Mouse (Mus musculus): ENCODE measurements around the gene Phyh.
A peak's percentile ranks its signal among the peaks of the same experiment; 100 is the strongest.
"Not testable (repeated sequence)": the region's sequence is repeated elsewhere in the genome, so short reads cannot be mapped to it uniquely, and the experiment has no call there.

The Phyh gene

GRCm38 (mm10) chr2:4917326-4918021, 1.3 kb upstream of the Phyh start:
- peak; percentile 76 for DNase-seq (ENCODE audit: low spot score)

GRCm38 (mm10) chr2:4921019-4921418, 2.2 kb downstream of the Phyh start:
- no peak for DNase-seq (ENCODE audit: low spot score)

DNA sequence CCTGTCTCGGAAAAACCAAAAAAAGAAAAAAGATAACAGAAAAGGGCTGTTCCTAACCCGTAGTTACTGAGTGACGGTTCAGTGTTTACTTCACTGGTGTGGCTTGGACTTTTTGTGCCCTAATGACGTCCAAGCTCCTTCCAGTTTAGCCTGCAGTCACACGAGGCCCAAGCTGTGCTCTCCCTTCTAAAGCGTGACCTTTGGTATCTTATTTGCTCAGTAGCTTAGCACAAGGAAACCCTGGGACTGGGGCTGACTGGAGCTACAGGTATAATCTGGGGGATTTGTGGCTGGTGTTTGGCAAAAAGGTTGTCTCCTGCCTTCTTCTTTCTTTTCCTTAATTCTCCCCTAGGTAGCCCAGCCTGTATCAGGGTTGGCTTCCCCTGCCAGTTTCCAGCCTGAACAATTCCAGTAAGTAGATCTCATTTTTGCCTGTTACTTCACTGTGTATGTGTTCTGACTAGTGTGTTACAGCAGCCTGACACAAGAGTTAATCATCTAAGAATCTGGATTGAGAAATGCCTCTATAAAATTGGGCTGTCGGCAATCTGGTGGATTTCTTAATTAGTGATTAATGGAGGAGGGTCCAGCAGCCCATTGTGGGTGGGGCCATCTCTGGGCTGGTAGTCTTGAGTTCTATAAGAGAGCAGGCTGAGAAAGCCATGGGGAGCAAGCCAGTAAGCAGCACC, 3.8 kb downstream of the Phyh start:
- DNase-seq (ENCODE audit: low spot score), result no peak

DNA sequence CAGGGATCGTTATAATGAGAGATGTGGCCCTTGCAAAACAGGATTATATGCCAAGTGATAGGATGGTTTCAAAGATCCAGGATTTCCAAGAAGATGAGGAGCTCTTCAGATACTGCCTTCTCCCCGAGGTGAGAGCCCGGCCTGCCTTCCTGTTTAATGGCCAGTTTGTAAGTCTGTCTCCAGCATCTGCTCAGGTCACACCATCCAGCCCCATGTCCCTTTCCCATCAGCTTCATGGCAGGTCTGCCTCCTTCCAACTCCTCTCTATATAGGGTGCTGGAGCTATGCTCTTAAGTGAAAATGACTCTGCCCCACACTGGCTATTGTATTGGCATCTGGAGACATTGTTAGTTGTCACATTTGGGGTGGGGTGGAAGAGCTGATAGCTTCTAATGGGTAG, 8.6 kb downstream of the Phyh start:
- DNase-seq (ENCODE audit: low spot score), result no peak

DNA sequence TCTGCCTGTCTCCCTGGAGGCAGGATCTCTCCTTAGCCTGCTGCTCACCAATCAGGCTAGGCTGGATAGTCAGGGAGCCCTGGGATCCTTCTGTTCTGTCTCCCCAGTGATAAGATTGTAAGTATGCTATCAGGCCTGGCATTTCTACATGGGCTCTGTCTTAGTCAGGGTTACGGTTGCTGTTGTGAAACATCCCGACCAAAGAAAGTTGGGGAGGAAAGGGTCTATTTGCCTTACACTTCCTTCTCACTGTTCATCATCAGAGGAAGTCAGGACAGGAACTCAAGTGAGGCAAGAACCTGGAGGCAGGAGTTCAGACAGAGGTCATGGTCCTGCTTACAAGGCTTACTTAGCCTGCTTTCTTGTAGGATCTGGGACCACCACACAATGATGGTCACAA, 10.4 kb downstream of the Phyh start:
- no peak for DNase-seq (ENCODE audit: low spot score)

GRCm38 (mm10) chr2:4934516-4934915, 15.7 kb downstream of the Phyh start:
- DNase-seq (ENCODE audit: low spot score), result no peak

- DNase-seq (ENCODE audit: low spot score), result no peak
Observed at GRCm38 (mm10) chr2:4937931-4938330, 19.1 kb downstream of the Phyh start.

DNA sequence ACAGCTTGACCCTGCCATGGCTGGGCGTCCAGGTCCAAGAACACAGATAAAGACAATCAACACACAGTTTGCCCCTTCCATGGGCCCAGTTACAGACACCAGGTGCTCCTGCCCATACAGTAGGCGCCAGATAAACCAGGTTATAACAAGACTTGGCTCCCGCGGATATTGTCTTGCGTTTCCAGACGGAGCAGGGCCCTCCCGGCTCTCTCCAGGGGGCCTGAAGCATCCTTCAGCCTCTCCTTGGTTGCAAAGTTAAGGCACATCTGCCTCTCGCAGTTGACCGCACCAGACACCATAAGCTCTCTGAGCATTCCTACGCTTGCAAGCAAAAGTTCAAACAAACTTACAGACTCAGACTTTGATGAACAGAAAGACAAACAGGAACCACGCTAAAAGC, 22.0 kb downstream of the Phyh start:
- no peak for DNase-seq (ENCODE audit: low spot score)

DNA sequence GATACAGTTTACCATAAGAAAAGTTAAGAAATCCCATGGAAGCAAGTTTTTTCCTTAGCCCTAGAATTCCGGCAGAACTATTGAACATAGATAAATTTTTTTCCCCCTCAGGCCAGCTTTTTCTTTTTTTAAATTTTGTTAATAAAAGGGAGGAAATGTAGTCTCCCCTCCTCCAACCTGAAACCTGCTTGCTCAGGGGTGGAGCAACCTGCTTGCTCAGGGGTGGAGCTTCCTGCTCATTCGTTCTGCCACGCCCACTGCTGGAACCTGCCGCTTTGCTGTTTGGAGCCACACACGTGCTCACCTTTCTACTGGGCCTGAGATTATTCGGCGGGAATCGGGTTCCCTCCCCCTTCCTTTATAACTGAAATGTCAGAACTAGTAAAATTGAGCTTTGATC, 30.9 kb downstream of the Phyh start:
- DNase-seq (ENCODE audit: low spot score), result not testable (repeated sequence)

DNA sequence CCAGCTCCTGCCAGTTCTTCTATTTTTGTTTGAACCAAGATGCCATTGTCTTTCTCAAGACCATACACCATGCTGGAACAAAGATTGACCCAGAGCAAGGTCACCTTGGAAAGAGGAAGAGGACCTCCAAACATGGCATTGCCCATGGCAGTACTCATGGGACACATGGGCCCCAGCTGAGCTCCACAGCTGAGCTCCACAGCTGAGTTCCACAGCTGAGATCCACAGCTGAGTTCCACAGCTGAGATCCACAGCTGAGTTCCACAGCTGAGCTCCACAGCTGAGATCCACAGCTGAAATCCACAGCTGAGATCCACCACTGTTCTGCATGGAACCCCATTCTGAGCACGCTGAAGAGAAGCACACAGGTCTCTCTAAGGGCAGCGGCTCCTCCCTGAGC, 32.2 kb downstream of the Phyh start:
- no peak for DNase-seq (ENCODE audit: low spot score)

DNA sequence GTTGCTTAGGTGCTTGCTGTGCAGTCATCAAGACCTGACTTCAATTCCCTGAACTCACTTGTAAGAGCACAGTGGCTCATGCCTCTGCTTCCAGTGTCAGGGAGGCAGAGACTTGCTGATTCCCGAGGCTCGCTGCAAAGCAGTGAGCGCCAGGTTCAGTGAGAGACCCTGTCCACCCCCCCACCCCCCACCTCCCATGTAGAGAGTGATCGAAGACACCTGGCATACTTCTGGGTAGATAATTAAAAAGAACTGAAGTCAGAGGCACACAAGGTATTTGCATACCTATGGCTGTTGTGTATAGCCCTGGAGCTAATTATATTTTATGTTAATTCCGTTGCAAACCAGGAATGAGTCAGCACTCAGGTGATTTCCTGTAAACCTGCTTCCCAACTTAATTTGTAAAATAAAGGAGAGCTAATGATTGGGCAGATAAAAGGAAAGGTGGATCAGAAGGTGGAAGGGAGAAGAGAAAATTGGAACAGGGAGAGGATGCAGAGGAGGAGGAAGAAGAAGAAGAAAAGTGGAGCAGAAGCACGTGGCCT, 35.5 kb downstream of the Phyh start:
- DNase-seq (ENCODE audit: low spot score), result no peak

DNA sequence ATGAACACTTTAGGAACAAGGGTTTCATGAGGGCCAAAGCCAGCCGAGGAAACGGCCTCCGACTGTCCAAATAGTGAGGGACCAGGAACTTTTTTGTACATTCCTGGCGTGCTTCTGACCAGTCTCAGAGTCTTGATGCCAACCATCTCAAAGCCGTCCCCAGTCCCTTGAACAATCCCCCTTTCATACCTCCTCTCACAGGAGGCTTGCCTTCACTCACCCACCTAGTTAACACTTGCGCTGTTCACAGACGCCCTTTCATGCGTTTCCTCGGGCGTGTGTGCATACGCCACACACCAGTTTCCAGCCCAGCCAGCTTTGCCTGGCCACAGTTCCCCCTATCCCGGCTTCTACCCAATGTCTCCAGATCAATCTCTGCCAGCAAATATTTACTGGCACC, 39.2 kb downstream of the Phyh start:
- DNase-seq (ENCODE audit: low spot score), result no peak

DNA sequence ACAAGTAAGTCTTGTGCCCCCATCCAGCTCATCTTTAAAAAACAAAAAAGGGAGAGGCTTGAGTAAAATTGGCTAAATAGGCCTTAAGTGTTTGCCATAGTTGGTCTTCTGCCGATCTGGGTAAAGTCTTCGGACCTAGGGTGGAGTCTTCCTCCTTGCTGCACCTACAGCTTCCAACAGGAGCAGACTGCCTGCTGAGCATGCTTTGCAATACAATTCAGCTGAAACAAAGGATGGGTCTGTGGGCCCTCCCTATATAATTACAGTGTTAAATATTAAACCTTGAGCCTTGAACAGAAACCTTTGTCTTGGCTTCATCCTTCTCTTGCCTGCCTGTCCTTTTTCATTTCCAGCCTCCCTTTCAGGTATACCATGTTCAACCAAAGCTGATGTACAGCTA, 49.0 kb downstream of the Phyh start:
- DNase-seq (ENCODE audit: low spot score), result no peak

DNA sequence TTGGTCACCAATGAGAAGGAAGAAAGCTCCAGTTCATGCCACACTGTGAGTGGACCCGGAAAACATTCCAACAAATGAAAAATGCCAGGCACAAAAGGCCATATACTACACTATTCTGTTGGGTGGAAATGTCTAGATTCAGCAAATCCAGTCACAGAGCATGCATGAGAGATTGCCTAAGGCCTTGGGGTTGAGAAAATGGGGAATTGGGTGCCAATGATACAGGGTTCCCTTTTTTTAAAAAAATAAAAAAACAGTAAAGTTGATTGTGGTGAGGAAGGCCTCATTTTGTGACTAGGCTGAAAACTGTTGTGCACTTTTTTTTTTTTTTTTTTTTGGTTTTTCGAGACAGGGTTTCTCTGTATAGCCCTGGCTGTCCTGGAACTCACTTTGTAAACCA, 50.3 kb downstream of the Phyh start:
- DNase-seq (ENCODE audit: low spot score), result no peak

DNA sequence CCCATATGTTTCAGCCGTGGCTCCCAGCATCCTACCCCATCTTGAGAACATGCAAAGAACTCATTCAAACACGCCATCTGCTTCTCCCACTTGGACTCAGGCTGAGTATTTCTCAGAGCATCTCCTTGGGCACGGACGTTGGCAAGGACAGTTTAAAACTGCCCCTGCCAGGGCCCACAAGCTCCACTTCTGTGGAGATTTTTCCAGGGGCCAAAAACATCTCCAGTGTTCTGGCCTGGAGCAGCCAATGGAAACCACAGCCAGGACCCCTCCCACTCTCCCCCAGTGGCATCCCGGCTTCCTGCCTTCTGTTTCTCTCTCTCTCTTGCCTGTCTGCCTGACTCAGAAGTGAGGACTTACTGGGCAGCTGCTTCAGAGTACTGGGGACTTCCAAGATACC, 57.0 kb downstream of the Phyh start, which contains the start of gene Ucma:
Gene Ucma, plus strand, starts transcription at position 316 of the 400 bp plus-strand sequence.
- no peak for DNase-seq (ENCODE audit: low spot score)

- peak; percentile 13 for DNase-seq (ENCODE audit: low spot score)
Observed at GRCm38 (mm10) chr2:4978091-4978490, 59.3 kb downstream of the Phyh start.

- no peak for DNase-seq (ENCODE audit: low spot score)
Observed at GRCm38 (mm10) chr2:4983987-4984386, 65.2 kb downstream of the Phyh start.

- no peak for DNase-seq (ENCODE audit: low spot score)
Observed at GRCm38 (mm10) chr2:4985000-4985399, 66.2 kb downstream of the Phyh start.

DNA sequence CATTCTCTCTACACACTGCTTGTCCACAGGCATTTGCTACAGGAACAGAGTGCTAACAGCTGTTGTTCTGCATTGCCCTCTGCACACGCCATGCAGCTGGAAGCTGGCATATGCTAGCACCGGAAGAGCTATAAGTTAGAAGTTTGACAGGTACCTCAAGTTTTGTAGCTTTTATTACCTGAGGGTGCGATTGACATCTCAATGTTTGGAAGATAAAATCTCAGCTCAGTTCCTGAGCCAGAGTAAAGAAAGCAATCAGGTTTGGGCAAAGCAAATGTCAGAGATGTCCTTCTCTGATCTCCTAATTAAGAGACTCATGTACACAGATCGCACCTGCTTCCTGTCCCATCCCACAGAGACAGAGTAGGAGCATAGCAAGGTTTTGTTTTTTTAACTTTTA, 68.0 kb downstream of the Phyh start:
- no peak for DNase-seq (ENCODE audit: low spot score)

DNA sequence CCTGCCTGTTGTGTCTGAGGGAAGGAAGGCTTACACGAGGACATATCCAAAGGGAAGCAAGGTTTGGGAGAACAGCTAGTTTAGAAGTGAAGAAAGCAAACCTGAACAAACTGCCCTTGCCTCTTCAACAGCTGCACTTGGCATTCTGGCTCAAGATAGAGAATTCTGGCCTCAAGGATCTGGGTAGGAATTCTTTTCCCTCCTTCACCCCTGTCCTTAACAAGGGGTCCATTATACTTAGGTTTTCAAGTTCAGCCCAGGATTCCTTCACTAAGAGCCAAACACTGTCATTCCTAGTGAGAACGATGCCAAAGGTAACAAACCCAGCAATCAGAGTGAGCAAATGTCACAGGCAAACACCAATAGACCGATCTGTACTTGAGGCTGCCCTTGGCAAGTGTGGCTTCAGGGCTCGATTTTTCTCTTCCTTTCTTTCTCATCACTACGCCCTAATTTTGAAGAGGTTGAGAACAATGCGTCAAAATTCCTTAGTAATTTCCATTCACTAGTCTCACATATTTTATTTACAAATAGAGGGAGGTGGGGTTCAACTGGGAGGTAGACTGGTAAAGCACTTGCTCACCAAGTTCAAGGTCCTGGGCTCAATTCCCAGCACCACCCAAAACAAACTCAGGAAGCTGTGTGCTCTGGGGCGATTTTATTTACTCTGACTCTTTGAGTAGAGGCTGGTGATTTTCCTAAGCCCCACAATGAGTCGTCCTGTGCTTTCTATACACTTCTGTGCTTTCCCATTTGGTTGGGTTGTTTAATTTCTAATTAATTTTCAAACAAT, 68.8 kb downstream of the Phyh start:
- no peak for DNase-seq (ENCODE audit: low spot score)
